Mouse (Mus musculus) embryonic facial prominence, embryonic 13.5 days (tissue): Measurements from ENCODE around the gene Dpp9. TPM values are rescaled to one million over a fixed set of nuclear protein-coding genes. Genes with fewer than 3 reads are reported as not detected.

Experiments used
- ATAC-seq: fragments of 200-750 bp; cut with Nextera tagmentation; 2 replicates; pipeline ENCODE4 v1.8.0; 2017; ENCODE audit warnings: low read depth; ENCODE audit not compliant: insufficient number of reproducible peaks, insufficient read depth, low FRiP score, low TSS enrichment
- H3K27ac ChIP-seq: fragments of 300-500 bp; sonication (generic); 2 replicates; pipeline ENCODE4 v1.5.1; 2015; ENCODE audit warnings: moderate library complexity, mild to moderate bottlenecking, inconsistent platforms
- H3K27me3 ChIP-seq: fragments of 300-500 bp; sonication (generic); 2 replicates; pipeline ENCODE4 v1.6.1; 2015; ENCODE audit warnings: mild to moderate bottlenecking, inconsistent platforms
- H3K36me3 ChIP-seq: fragments of 300-500 bp; sonication (generic); 2 replicates; pipeline ENCODE4 v1.6.1; 2015; ENCODE audit warnings: mild to moderate bottlenecking, inconsistent platforms
- H3K4me1 ChIP-seq: fragments of 300-500 bp; sonication (generic); 2 replicates; pipeline ENCODE4 v1.6.1; 2015; ENCODE audit warnings: inconsistent platforms
- H3K4me2 ChIP-seq: fragments of 300-500 bp; sonication (generic); 2 replicates; pipeline ENCODE4 v1.6.1; 2015; ENCODE audit warnings: moderate library complexity, mild to moderate bottlenecking, inconsistent platforms
- H3K4me3 ChIP-seq: fragments of 300-500 bp; sonication (generic); 2 replicates; pipeline ENCODE4 v1.5.1; 2015; ENCODE audit warnings: mild to moderate bottlenecking, inconsistent platforms
- H3K9ac ChIP-seq: fragments of 300-500 bp; sonication (generic); 2 replicates; pipeline ENCODE4 v1.6.1; 2015; ENCODE audit warnings: mild to moderate bottlenecking, inconsistent platforms
- H3K9me3 ChIP-seq: fragments of 300-500 bp; sonication (generic); 2 replicates; pipeline ENCODE4 v1.6.1; 2016; ENCODE audit warnings: inconsistent platforms
- WGBS: fragments of 180-500 bp; shearing (Covaris S2); methylation state at CpG from one replicate; pipeline ENCODE4 v1.1.7; 2015; ENCODE audit warnings: mixed read lengths; 5-methylcytosine and 5-hydroxymethylcytosine counted together
- polyA plus RNA-seq: library from polyadenylated mRNA; unstranded; fragments of >200 nt; fragmentation: Nextera tagmentation; extraction: Ambion mirVana; gene quantifications from 2 replicates; pipeline ENCODE4 v1.2.1, GENCODE M21; 2015

Gene Dpp9
- polyA plus RNA-seq, 1 experiment from 2014 or later = 37.5 TPM

- Histone ChIP-seq H3K4me3 (no peak overlapping the region), H3K27ac (no peak overlapping the region), H3K4me2 (no peak overlapping the region), H3K9me3 (no peaks in the 10 kb centered on the region), H3K27me3 (0 out of 2 replicates have a peak, but pooled peaks cover 3% of the 10 kb centered on the region), H3K4me1 (no peaks in the 10 kb centered on the region), H3K9ac (no peak overlapping the region), H3K36me3 (no peaks in the 10 kb centered on the region)
- no peak for ATAC-seq
- WGBS = 56% methylated on average over 1 of the region's 1 CpGs
These were observed 6.2 kb upstream of the Dpp9 start for GRCm38 (mm10) chr17:56224916-56225315.

- no peaks in the 10 kb centered on the region for H3K9me3 ChIP-seq
- no peak overlapping the region for H3K9ac ChIP-seq
- no peak for ATAC-seq
- H3K4me1 ChIP-seq = peaks cover 27% of the 10 kb centered on the region
- no peak overlapping the region for H3K4me3 ChIP-seq
- WGBS = 58% methylated on average over 3 of the region's 3 CpGs
- no peak overlapping the region for H3K27ac ChIP-seq
- H3K27me3 ChIP-seq = no peaks in the 10 kb centered on the region
- H3K36me3 ChIP-seq = no peaks in the 10 kb centered on the region
- peak overlapping the region; percentile 87; the same call in 1 of the 2 replicates for H3K4me2 ChIP-seq
These were observed 1.1 kb upstream of the Dpp9 start for GRCm38 (mm10) chr17:56219805-56220204.

- H3K27ac ChIP-seq = peak overlapping the region; percentile 86; the same call in 1 of the 2 replicates
- H3K36me3 ChIP-seq = peaks cover 4% of the 10 kb centered on the region
- no peaks in the 10 kb centered on the region for H3K27me3 ChIP-seq
- WGBS = 44% methylated on average over 12 of the region's 12 CpGs
- H3K4me2 ChIP-seq = peak overlapping the region; percentile 87
- H3K4me3 ChIP-seq = peak overlapping the region; percentile 81
- no peak for ATAC-seq
- no peaks in the 10 kb centered on the region for H3K9me3 ChIP-seq
- H3K4me1 ChIP-seq = peaks cover 27% of the 10 kb centered on the region
- H3K9ac ChIP-seq = peak overlapping the region; percentile 92
These were observed 546 bp upstream of the Dpp9 start for GRCm38 (mm10) chr17:56219251-56219650.

GRCm38 (mm10) chr17:56217670-56218069, 1.0 kb downstream of the Dpp9 start:
- peaks cover 7% of the 10 kb centered on the region for H3K36me3 ChIP-seq
- H3K9ac ChIP-seq = peak overlapping the region; percentile 92
- H3K9me3 ChIP-seq = no peaks in the 10 kb centered on the region
- 57% methylated on average over 13 of the region's 13 CpGs for WGBS
- no peak overlapping the region for H3K27ac ChIP-seq
- no peaks in the 10 kb centered on the region for H3K27me3 ChIP-seq
- H3K4me3 ChIP-seq = peak overlapping the region; percentile 81
- H3K4me2 ChIP-seq = peak overlapping the region; percentile 87
- peaks cover 27% of the 10 kb centered on the region for H3K4me1 ChIP-seq
- ATAC-seq = no peak

- H3K9me3 ChIP-seq = no peaks in the 10 kb centered on the region
- no peak overlapping the region for H3K9ac ChIP-seq
- no peaks in the 10 kb centered on the region for H3K27me3 ChIP-seq
- WGBS = 81% methylated on average over 1 of the region's 1 CpGs
- H3K36me3 ChIP-seq = peaks cover 40% of the 10 kb centered on the region
- no peak overlapping the region for H3K4me3 ChIP-seq
- peaks cover 23% of the 10 kb centered on the region for H3K4me1 ChIP-seq
- ATAC-seq = no peak
- no peak overlapping the region for H3K27ac ChIP-seq
- no peak overlapping the region for H3K4me2 ChIP-seq
These were observed 4.5 kb downstream of the Dpp9 start for GRCm38 (mm10) chr17:56214229-56214628.

GRCm38 (mm10) chr17:56212676-56213075, 6.0 kb downstream of the Dpp9 start:
- WGBS = 65% methylated on average over 6 of the region's 6 CpGs
- no peak for ATAC-seq
- H3K27me3 ChIP-seq = no peaks in the 10 kb centered on the region
- peak overlapping the region; percentile 49; the same call in 1 of the 2 replicates for H3K9ac ChIP-seq
- H3K9me3 ChIP-seq = no peaks in the 10 kb centered on the region
- no peak overlapping the region for H3K4me3 ChIP-seq
- peaks cover 17% of the 10 kb centered on the region for H3K4me1 ChIP-seq
- no peak overlapping the region for H3K4me2 ChIP-seq
- H3K27ac ChIP-seq = no peak overlapping the region
- H3K36me3 ChIP-seq = peaks cover 55% of the 10 kb centered on the region

- Histone ChIP-seq H3K4me1 (peaks cover 1% of the 10 kb centered on the region; the same call in 1 of the 2 replicates), H3K27ac (no peak overlapping the region), H3K9ac (no peak overlapping the region), H3K36me3 (peaks cover 71% of the 10 kb centered on the region), H3K4me2 (no peak overlapping the region), H3K4me3 (no peak overlapping the region), H3K27me3 (no peaks in the 10 kb centered on the region), H3K9me3 (no peaks in the 10 kb centered on the region)
- WGBS = 97% methylated on average over 2 of the region's 2 CpGs
- no peak for ATAC-seq
These were observed 7.6 kb downstream of the Dpp9 start for GRCm38 (mm10) chr17:56211090-56211489.

- Histone ChIP-seq H3K4me1 (no peaks in the 10 kb centered on the region), H3K9ac (no peak overlapping the region), H3K27ac (no peak overlapping the region), H3K4me3 (no peak overlapping the region), H3K9me3 (no peaks in the 10 kb centered on the region), H3K27me3 (no peaks in the 10 kb centered on the region), H3K36me3 (peaks cover 89% of the 10 kb centered on the region), H3K4me2 (no peak overlapping the region)
- ATAC-seq = no peak
- WGBS = 87% methylated on average over 3 of the region's 3 CpGs
These were observed 9.9 kb downstream of the Dpp9 start for GRCm38 (mm10) chr17:56208821-56209220.

GRCm38 (mm10) chr17:56207963-56208530, 10.7 kb downstream of the Dpp9 start:
- 87% methylated on average over 9 of the region's 9 CpGs for WGBS
- H3K4me1 ChIP-seq = no peaks in the 10 kb centered on the region
- H3K27me3 ChIP-seq = no peaks in the 10 kb centered on the region
- H3K27ac ChIP-seq = no peak overlapping the region
- H3K4me3 ChIP-seq = no peak overlapping the region
- no peak for ATAC-seq
- no peak overlapping the region for H3K9ac ChIP-seq
- H3K9me3 ChIP-seq = no peaks in the 10 kb centered on the region
- H3K36me3 ChIP-seq = peaks cover 96% of the 10 kb centered on the region
- no peak overlapping the region for H3K4me2 ChIP-seq

GRCm38 (mm10) chr17:56206986-56207674, 11.6 kb downstream of the Dpp9 start:
- WGBS = 88% methylated on average over 6 of the region's 6 CpGs
- Histone ChIP-seq H3K9ac (no peak overlapping the region), H3K27ac (no peak overlapping the region), H3K4me2 (no peak overlapping the region), H3K36me3 (peaks cover 100% of the 10 kb centered on the region), H3K4me1 (no peaks in the 10 kb centered on the region), H3K4me3 (no peak overlapping the region), H3K9me3 (no peaks in the 10 kb centered on the region), H3K27me3 (no peaks in the 10 kb centered on the region)
- ATAC-seq = no peak

- Histone ChIP-seq H3K9ac (no peak overlapping the region), H3K27me3 (no peaks in the 10 kb centered on the region), H3K4me1 (no peaks in the 10 kb centered on the region), H3K9me3 (no peaks in the 10 kb centered on the region), H3K36me3 (peaks cover 100% of the 10 kb centered on the region), H3K27ac (no peak overlapping the region), H3K4me3 (no peak overlapping the region), H3K4me2 (no peak overlapping the region)
- WGBS = 90% methylated on average over 10 of the region's 10 CpGs
- no peak for ATAC-seq
These were observed 12.3 kb downstream of the Dpp9 start for GRCm38 (mm10) chr17:56206276-56206884.

- 61% methylated on average over 3 of the region's 3 CpGs for WGBS
- Histone ChIP-seq H3K4me1 (no peaks in the 10 kb centered on the region), H3K27ac (no peak overlapping the region), H3K9ac (no peak overlapping the region), H3K4me3 (no peak overlapping the region), H3K27me3 (no peaks in the 10 kb centered on the region), H3K4me2 (no peak overlapping the region), H3K36me3 (peaks cover 91% of the 10 kb centered on the region), H3K9me3 (no peaks in the 10 kb centered on the region)
- no peak for ATAC-seq
These were observed 15.0 kb downstream of the Dpp9 start for GRCm38 (mm10) chr17:56203729-56204128.
